Mouse (Mus musculus) ES-E14 (cell line): ENCODE measurements at regions not wholly inside any gene's neighbourhood (a gene's known extent, or its start where the extent isn't known, plus 50 kb on each side); places are given as distances from the start of the nearest gene placed in this dataset.

Experiments used
- CHD2 ChIP-seq: IDR thresholded peaks from 2 replicates; pipeline ENCODE4 v1.6.1; 2014; ENCODE audit warnings: mild to moderate bottlenecking, low read depth, low read length, inconsistent platforms
- MAFK ChIP-seq: IDR thresholded peaks from 2 replicates; pipeline ENCODE4 v1.6.1; 2014; ENCODE audit warnings: mild to moderate bottlenecking, low read depth, low read length, inconsistent platforms; ENCODE audit not compliant: insufficient read depth
- ZC3H11A ChIP-seq: IDR thresholded peaks from 2 replicates; pipeline ENCODE4 v1.6.1; 2012; ENCODE audit warnings: low read depth, mild to moderate bottlenecking, inconsistent platforms, low read length, borderline replicate concordance

GRCm38 (mm10) chr14:72865531-72865930, 155.7 kb upstream of the Fndc3a start:
- no peak for TF ChIP-seq CHD2
- TF ChIP-seq ZC3H11A = no peak
- TF ChIP-seq MAFK = no peak
